Mouse (Mus musculus) heart, adult 2 months (tissue): Measurements from ENCODE around the gene C2cd4b.

Experiments used
- EP300 ChIP-seq: fragments of 200-500 bp; IDR thresholded peaks from 2 replicates; pipeline ENCODE4 v1.6.1; 2011; ENCODE audit warnings: low read depth, low read length, control low read depth; ENCODE audit not compliant: insufficient read depth
- POLR2A ChIP-seq: fragments of 200-500 bp; IDR thresholded peaks from 2 replicates; pipeline ENCODE4 v1.6.1; 2011; ENCODE audit warnings: mild to moderate bottlenecking, low read depth, low read length, control low read depth; ENCODE audit not compliant: insufficient read depth

GRCm38 (mm10) chr9:67771293-67771692, 12.1 kb downstream of the C2cd4b start:
- no peak for TF ChIP-seq POLR2A
- TF ChIP-seq EP300: no peak
